Mouse (Mus musculus): ENCODE results near the gene Rcc2. TPM values are rescaled to one million over a fixed set of nuclear protein-coding genes. Genes with fewer than 3 reads are reported as not detected.
A peak's percentile ranks its signal among the peaks of the same experiment; 100 is the strongest.

Rcc2 gene
- polyA plus RNA-seq, 1 experiment, result 49.6 TPM

DNA sequence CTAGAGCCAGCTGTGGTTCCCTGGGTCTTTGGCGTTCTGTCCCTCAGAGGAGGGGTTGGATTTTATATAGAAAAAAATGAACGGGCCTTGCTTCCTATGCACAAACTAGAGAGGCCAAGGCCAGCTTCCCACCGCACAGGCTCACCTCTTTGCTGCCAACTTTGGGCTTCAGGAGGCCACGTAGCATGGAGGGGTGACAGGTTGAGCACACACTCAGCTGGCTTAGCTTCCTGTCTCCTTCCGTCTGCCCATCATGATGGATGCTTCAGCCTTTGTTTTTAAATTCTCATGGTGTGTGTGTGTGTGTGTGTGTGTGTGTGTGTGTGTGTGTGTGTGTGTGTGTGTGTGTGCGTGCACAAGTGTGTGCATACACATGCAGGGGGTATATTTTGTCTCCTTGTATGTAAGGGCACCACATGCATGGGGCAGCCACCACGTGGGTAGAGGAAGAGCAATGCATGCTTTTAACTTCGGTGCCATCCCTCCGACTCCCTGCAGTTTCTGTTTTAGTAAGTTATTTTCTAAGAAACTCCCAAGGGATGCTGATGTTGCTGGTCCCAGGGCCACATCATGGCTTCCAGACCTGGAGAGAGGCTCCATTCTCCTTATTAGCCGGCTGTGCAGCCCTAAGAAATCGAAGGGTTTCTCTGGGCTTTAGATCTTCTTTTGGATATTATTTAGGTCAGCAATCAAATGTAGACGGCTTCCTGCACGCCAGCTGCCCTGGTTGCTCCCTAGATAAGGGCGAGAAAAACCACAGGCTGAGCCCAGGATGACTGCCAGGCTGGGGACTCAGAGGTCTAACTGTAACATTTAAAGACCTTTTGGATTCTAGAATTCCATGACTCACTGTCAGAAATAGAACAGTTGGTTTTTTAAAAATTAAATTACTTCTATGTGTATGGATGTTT is 4.4 kb upstream of the Rcc2 start:
- 56% methylated on average over 14 of the region's 14 CpGs for WGBS
- Histone ChIP-seq H3K4me3 (replicated peaks; ENCODE audit: extremely low read depth, low read depth, low read length) (no peak overlapping the region), H3K4me1 (ENCODE audit: control insufficient read depth, insufficient read depth, low read length) (peaks cover 11% of the 10 kb centered on the region)
- no peak for TF ChIP-seq POLR2A (IDR thresholded peaks at IDR 0.05; ENCODE audit: borderline replicate concordance, extremely low read depth, low read depth, low read length)
- no peak for TF ChIP-seq CTCF (IDR thresholded peaks at IDR 0.05; ENCODE audit: insufficient read depth, low read length)
- no peak for DNase-seq

DNA sequence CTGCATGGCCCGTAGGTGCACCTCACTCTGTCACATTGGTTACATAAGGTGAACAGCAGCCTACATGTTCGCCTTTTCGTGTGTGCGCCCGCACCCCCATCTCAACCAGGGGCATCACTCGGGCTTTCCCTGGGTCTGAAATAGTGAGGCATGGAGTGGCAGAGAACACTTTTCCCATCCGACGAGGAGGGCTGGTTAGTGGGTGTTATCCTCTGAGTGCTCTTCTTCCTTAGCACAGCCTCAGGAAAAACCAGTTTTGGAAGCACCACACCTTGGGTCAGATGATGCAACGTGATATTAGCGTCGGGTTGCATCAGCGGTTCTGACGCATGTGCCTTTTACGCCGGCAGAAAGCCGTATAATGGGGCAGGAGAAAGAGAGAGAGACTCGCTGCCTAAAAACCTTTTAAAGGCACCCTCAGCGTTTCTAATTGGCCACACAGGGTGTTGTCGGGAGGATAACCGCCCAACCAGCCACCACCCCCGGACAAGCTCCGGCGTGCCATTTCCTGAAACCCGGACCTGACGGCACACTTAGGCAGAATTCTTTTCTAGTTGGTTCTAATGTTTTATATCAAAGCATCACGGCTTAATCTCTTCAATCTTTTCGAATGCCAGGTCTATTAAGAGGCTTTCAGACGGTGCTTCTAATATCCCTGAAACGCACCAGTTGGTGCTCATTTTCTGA is 757 bp upstream of the Rcc2 start:
- peak overlapping the region; percentile 52 for H3K4me3 ChIP-seq (replicated peaks; ENCODE audit: extremely low read depth, low read depth, low read length)
- peak; percentile 71 for DNase-seq
- H3K4me1 ChIP-seq (ENCODE audit: control insufficient read depth, insufficient read depth, low read length), result peaks cover 11% of the 10 kb centered on the region
- TF ChIP-seq POLR2A (IDR thresholded peaks at IDR 0.05; ENCODE audit: borderline replicate concordance, extremely low read depth, low read depth, low read length), result peak; percentile 47; the same call in 1 of the 2 replicates
- no peak for TF ChIP-seq CTCF (IDR thresholded peaks at IDR 0.05; ENCODE audit: insufficient read depth, low read length)
- 5% methylated on average over 29 of the region's 29 CpGs for WGBS

DNA sequence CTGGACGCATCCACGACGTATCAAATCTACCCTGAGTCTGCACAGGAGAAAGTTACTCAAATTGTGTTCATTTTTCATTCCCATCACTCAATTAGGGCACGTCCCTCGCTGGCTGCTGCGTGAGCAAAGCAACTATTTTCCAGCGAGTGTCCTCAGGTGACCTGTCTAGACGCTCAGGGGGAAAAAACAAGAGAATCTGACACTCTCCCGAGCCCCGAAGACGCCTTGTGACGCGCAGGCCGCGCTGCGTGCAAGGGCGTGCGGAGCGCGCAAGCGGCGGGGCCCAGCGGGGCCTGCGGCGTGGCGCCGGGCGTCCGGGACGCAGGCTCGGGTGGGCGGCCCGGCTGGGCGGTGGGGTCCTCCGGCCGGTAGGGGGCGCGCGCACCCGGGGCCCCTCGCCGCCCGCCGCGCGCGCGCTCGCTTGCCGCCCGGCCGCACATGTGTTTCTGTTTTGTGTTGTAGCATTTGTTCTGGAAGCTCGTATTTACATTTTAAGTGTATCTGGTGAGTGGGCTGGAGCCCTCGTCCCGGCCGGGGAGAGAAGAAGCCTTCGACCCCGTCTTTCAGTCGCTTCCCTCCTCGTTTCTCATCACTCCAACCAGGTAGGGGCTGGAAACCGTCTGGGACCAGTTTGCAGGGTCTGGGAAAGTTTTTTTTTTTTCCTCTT is 841 bp downstream of the Rcc2 start:
- H3K4me3 ChIP-seq (replicated peaks; ENCODE audit: extremely low read depth, low read depth, low read length), result peak overlapping the region; percentile 69
- peaks cover 11% of the 10 kb centered on the region for H3K4me1 ChIP-seq (ENCODE audit: control insufficient read depth, insufficient read depth, low read length)
- DNase-seq, result peak; percentile 73
- TF ChIP-seq CTCF (IDR thresholded peaks at IDR 0.05; ENCODE audit: insufficient read depth, low read length), result no peak
- TF ChIP-seq POLR2A (IDR thresholded peaks at IDR 0.05; ENCODE audit: borderline replicate concordance, extremely low read depth, low read depth, low read length), result peak; percentile 55; the same call in 1 of the 2 replicates
- under 1% methylated on average over 59 of the region's 61 CpGs for WGBS

DNA sequence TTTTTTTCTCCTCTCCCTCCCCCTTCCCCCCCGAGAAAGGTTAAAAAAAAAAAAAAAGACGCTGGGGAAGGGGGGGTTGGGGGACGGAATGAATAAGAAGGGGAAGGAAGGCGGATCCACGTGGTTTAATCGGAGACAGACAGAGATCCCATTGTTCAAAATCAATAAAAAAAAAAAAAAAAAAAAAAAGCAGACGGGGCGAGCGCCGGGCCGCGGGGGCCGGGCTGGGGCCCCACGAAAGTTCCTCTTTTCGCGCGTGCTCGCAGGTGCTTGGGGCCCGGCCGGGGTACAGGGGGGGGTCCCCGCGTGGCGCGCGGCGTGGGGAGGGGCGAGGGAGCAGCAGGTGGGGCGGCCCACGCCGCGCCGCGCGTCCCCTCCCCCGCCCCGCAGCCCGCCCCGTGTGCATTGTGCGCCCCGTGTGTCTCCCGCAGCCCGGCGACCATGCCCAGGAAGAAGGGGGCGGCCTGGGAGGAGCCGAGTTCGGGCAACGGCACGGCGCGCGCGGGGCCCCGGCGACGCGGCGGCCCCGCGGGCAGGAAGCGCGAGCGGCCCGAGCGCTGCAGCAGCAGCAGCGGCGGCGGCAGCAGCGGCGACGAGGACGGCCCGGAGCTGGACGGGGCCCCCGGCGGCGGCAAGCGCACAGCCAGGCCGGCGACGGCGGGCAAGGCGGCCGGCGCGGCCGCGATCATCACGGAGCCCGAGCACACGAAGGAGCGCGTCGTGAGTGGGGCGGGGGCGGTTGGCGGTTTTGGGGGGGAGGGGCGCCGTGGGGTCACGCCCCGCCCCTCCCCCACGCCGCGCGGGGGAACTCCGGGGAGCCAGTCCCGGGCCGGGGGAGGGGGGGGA is 1.6 kb downstream of the Rcc2 start:
- WGBS, result 4% methylated on average over 98 of the region's 107 CpGs
- peak; percentile 42 for DNase-seq

DNA sequence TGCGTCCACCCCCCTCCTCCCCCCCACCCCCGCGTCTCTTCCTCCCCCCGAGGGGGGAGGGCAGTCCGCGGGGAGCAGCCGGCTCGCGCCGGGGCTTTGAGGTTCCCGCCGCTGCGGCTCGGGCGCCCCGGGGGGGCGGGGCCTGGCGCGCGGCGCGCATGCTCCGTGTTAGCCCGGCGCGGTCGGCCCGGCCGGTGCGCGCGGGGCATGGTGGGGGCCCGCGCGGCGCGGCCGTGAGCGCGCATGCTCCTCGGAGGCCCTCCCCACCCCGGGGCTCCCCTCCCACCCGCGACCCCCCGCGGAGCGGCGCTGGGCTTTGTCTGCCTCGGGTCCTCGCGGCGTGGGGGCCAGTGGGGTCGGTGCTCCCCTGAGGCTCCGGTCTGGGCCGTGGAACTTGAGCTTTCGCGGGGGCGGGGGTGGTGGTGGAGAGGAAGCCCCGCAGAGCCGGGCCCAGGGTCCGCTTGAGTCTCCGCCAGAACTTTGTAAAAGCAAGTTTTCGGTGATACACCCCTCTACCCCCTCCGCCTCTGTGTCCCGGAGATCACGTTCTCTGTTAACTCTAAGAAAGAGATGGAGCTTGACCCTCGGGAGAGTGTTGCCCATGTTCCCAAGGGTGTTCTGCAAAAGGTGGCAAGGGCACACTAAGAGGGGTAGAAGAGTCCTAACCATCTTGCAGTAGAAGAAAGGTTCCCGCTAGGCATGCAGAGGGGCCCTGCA is 2.4 kb downstream of the Rcc2 start:
- H3K4me1 ChIP-seq (ENCODE audit: control insufficient read depth, insufficient read depth, low read length), result peaks cover 11% of the 10 kb centered on the region
- TF ChIP-seq CTCF (IDR thresholded peaks at IDR 0.05; ENCODE audit: insufficient read depth, low read length) (no peak), POLR2A (IDR thresholded peaks at IDR 0.05; ENCODE audit: borderline replicate concordance, extremely low read depth, low read depth, low read length) (0 out of 2 replicates have a peak, but pooled peaks have one; percentile 41)
- H3K4me3 ChIP-seq (replicated peaks; ENCODE audit: extremely low read depth, low read depth, low read length), result peak overlapping the region; percentile 69
- DNase-seq, result peak; percentile 83
- 3% methylated on average over 47 of the region's 68 CpGs for WGBS

More for the DNA sequence above, 1.6 kb downstream of the Rcc2 start:
- Histone ChIP-seq H3K4me1 (ENCODE audit: control insufficient read depth, insufficient read depth, low read length) (peaks cover 11% of the 10 kb centered on the region), H3K4me3 (replicated peaks; ENCODE audit: extremely low read depth, low read depth, low read length) (peak overlapping the region; percentile 69)
- TF ChIP-seq POLR2A (IDR thresholded peaks at IDR 0.05; ENCODE audit: borderline replicate concordance, extremely low read depth, low read depth, low read length) (no peak), CTCF (IDR thresholded peaks at IDR 0.05; ENCODE audit: insufficient read depth, low read length) (no peak)

DNA sequence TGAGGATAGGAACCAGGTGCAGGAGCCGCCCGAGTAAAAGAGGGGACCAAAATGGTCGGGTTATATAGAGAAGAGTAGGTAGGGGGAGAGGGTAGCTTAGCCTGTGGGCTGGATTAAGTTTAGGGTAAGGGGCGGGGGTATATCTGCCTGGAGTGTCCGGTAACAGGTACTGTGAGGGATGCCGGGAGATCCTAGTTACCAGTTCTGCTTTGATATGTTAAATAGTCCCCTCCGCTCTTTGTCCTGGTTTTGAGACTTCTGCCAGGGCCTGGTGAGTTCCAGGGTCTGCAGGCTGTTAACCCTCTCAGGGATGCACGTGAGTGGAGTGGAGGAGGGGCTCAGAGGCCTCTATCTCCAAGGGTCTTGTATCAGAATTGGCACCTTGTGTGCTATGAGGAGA is 3.3 kb downstream of the Rcc2 start:
- 43% methylated on average over 8 of the region's 8 CpGs for WGBS
- Histone ChIP-seq H3K4me3 (replicated peaks; ENCODE audit: extremely low read depth, low read depth, low read length) (no peak overlapping the region), H3K4me1 (ENCODE audit: control insufficient read depth, insufficient read depth, low read length) (peaks cover 11% of the 10 kb centered on the region)
- TF ChIP-seq POLR2A (IDR thresholded peaks at IDR 0.05; ENCODE audit: borderline replicate concordance, extremely low read depth, low read depth, low read length), result no peak
- no peak for TF ChIP-seq CTCF (IDR thresholded peaks at IDR 0.05; ENCODE audit: insufficient read depth, low read length)
- no peak for DNase-seq

DNA sequence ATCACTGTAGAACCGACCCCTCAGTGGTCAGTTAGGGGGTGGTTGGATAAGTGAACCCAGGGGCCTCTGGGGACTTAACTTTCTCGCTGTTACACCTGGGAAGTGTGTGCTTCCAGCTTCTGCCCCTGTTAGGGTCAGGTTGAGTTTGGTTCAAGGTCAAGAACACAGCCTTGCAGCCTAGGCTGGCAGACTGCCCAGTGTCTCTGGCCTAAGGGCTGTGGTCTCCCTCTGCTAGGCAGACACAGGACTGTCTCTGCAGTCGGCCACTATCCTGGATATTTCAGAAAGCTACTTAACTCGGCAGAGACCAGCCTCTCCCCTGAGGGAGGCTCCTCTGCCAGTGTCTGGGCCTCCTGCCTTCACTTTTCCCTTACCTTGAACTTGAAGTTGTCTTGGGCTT is 3.8 kb downstream of the Rcc2 start:
- no peak overlapping the region for H3K4me3 ChIP-seq (replicated peaks; ENCODE audit: extremely low read depth, low read depth, low read length)
- TF ChIP-seq POLR2A (IDR thresholded peaks at IDR 0.05; ENCODE audit: borderline replicate concordance, extremely low read depth, low read depth, low read length) (no peak), CTCF (IDR thresholded peaks at IDR 0.05; ENCODE audit: insufficient read depth, low read length) (no peak)
- 47% methylated on average over 4 of the region's 4 CpGs for whole genome bisulfite sequencing
- no peak for DNase-seq
- peaks cover 10% of the 10 kb centered on the region for H3K4me1 ChIP-seq (ENCODE audit: control insufficient read depth, insufficient read depth, low read length)

DNA sequence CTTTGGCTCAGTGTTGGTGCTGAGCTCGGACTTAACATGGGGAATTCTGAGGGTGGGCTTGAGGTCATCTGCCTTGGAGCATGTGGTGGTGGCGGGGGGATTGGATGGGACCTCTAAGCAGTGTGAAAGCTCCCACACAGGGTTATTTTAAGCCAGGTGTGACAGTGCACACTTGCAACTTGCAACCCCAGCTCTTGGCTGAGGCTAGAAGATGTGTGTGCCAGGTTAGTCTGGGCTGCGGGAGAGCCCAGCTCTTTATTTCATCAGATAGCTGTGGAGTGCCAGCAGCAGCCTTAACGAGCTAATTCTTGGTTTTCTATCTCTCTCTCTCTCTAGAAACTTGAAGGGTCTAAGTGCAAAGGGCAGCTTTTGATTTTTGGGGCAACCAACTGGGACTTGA is 7.3 kb downstream of the Rcc2 start:
- no peak overlapping the region for H3K4me3 ChIP-seq (replicated peaks; ENCODE audit: extremely low read depth, low read depth, low read length)
- TF ChIP-seq CTCF (IDR thresholded peaks at IDR 0.05; ENCODE audit: insufficient read depth, low read length), result no peak
- TF ChIP-seq POLR2A (IDR thresholded peaks at IDR 0.05; ENCODE audit: borderline replicate concordance, extremely low read depth, low read depth, low read length), result no peak
- no peak for DNase-seq
- H3K4me1 ChIP-seq (ENCODE audit: control insufficient read depth, insufficient read depth, low read length), result no peaks in the 10 kb centered on the region; the same call in 1 of the 2 replicates
- 66% methylated on average over 4 of the region's 4 CpGs for WGBS
